Mouse (Mus musculus): ENCODE data around the gene Lsm10. TPM values are rescaled to one million over a fixed set of nuclear protein-coding genes. Genes with fewer than 3 reads are reported as not detected.
"Not testable (repeated sequence)": the region's sequence is repeated elsewhere in the genome, so short reads cannot be mapped to it uniquely, and the experiment has no call there.

The Lsm10 gene
- polyA plus RNA-seq, 1 experiment from 2014 or later: 52.4 TPM

GRCm38 (mm10) chr4:126090848-126091124 is 5.6 kb upstream of the Lsm10 start:
- no peaks in the 10 kb centered on the region for H3K36me3 ChIP-seq (ENCODE audit: control insufficient read depth, insufficient read depth, low read length)
- H3K4me1 ChIP-seq (ENCODE audit: control insufficient read depth, insufficient read depth, low read length): no peaks in the 10 kb centered on the region
- no peak overlapping the region for H3K9ac ChIP-seq (ENCODE audit: low read length)
- no peak overlapping the region for H3K4me3 ChIP-seq (replicated peaks; ENCODE audit: low read length)
- H3K27me3 ChIP-seq (ENCODE audit: control insufficient read depth, insufficient read depth, low read length): no peaks in the 10 kb centered on the region
- no peak for ATAC-seq (ENCODE audit: insufficient read depth, low FRiP score)
- 63% methylated on average over 4 of the region's 4 CpGs for WGBS
- no peaks in the 10 kb centered on the region for H3K9me3 ChIP-seq (replicated peaks; ENCODE audit: control insufficient read depth, low read length)
- H3K4me2 ChIP-seq (ENCODE audit: low read depth, low read length): no peak overlapping the region
- H3K27ac ChIP-seq (ENCODE audit: low read length): no peak overlapping the region

GRCm38 (mm10) chr4:126091873-126092272 is 4.5 kb upstream of the Lsm10 start:
- ATAC-seq (ENCODE audit: insufficient read depth, low FRiP score): no peak
- Histone ChIP-seq H3K9me3 (replicated peaks; ENCODE audit: control insufficient read depth, low read length) (no peaks in the 10 kb centered on the region), H3K36me3 (ENCODE audit: control insufficient read depth, insufficient read depth, low read length) (no peaks in the 10 kb centered on the region), H3K4me3 (replicated peaks; ENCODE audit: low read length) (no peak overlapping the region), H3K27me3 (ENCODE audit: control insufficient read depth, insufficient read depth, low read length) (no peaks in the 10 kb centered on the region), H3K9ac (ENCODE audit: low read length) (no peak overlapping the region), H3K4me1 (ENCODE audit: control insufficient read depth, insufficient read depth, low read length) (no peaks in the 10 kb centered on the region; the same call in 1 of the 2 replicates), H3K27ac (ENCODE audit: low read length) (no peak overlapping the region), H3K4me2 (ENCODE audit: low read depth, low read length) (no peak overlapping the region)
- WGBS: 75% methylated on average over 8 of the region's 8 CpGs

- not testable (repeated sequence) for H3K27me3 ChIP-seq (ENCODE audit: control insufficient read depth, insufficient read depth, low read length); ATAC-seq (ENCODE audit: insufficient read depth, low FRiP score); H3K27ac ChIP-seq (ENCODE audit: low read length); H3K9me3 ChIP-seq (replicated peaks; ENCODE audit: control insufficient read depth, low read length); H3K36me3 ChIP-seq (ENCODE audit: control insufficient read depth, insufficient read depth, low read length); H3K4me2 ChIP-seq (ENCODE audit: low read depth, low read length); H3K9ac ChIP-seq (ENCODE audit: low read length)
- Histone ChIP-seq H3K4me1 (ENCODE audit: control insufficient read depth, insufficient read depth, low read length) (peaks cover 13% of the 10 kb centered on the region), H3K4me3 (replicated peaks; ENCODE audit: low read length) (peak overlapping the region; percentile 69)
- 57% methylated on average over 14 of the region's 14 CpGs for WGBS
Measured at GRCm38 (mm10) chr4:126095622-126096430, 597 bp upstream of the Lsm10 start.

- no peaks in the 10 kb centered on the region for H3K9me3 ChIP-seq (replicated peaks; ENCODE audit: control insufficient read depth, low read length)
- no peaks in the 10 kb centered on the region for H3K27me3 ChIP-seq (ENCODE audit: control insufficient read depth, insufficient read depth, low read length)
- H3K4me3 ChIP-seq (replicated peaks; ENCODE audit: low read length): no peak overlapping the region
- WGBS: 90% methylated on average over 20 of the region's 20 CpGs
- H3K9ac ChIP-seq (ENCODE audit: low read length): no peak overlapping the region
- H3K36me3 ChIP-seq (ENCODE audit: control insufficient read depth, insufficient read depth, low read length): peaks cover 5% of the 10 kb centered on the region; the same call in 1 of the 2 replicates
- no peak overlapping the region for H3K4me2 ChIP-seq (ENCODE audit: low read depth, low read length)
- H3K4me1 ChIP-seq (ENCODE audit: control insufficient read depth, insufficient read depth, low read length): peaks cover 21% of the 10 kb centered on the region
- no peak overlapping the region for H3K27ac ChIP-seq (ENCODE audit: low read length)
- ATAC-seq (ENCODE audit: insufficient read depth, low FRiP score): no peak
Measured at GRCm38 (mm10) chr4:126097711-126098253, 1.4 kb downstream of the Lsm10 start.

- Histone ChIP-seq H3K4me2 (ENCODE audit: low read depth, low read length) (no peak overlapping the region), H3K9me3 (replicated peaks; ENCODE audit: control insufficient read depth, low read length) (no peaks in the 10 kb centered on the region), H3K36me3 (ENCODE audit: control insufficient read depth, insufficient read depth, low read length) (peaks cover 5% of the 10 kb centered on the region; the same call in 1 of the 2 replicates), H3K27me3 (ENCODE audit: control insufficient read depth, insufficient read depth, low read length) (no peaks in the 10 kb centered on the region), H3K27ac (ENCODE audit: low read length) (peak overlapping the region; percentile 49; the same call in 1 of the 2 replicates), H3K4me1 (ENCODE audit: control insufficient read depth, insufficient read depth, low read length) (peaks cover 25% of the 10 kb centered on the region), H3K4me3 (replicated peaks; ENCODE audit: low read length) (no peak overlapping the region), H3K9ac (ENCODE audit: low read length) (no peak overlapping the region)
- 85% methylated on average over 3 of the region's 3 CpGs for WGBS
- no peak for ATAC-seq (ENCODE audit: insufficient read depth, low FRiP score)
Measured at GRCm38 (mm10) chr4:126099365-126099764, 2.9 kb downstream of the Lsm10 start.

GRCm38 (mm10) chr4:126100764-126101163 is 4.3 kb downstream of the Lsm10 start:
- Histone ChIP-seq H3K36me3 (ENCODE audit: control insufficient read depth, insufficient read depth, low read length) (peaks cover 5% of the 10 kb centered on the region; the same call in 1 of the 2 replicates), H3K9me3 (replicated peaks; ENCODE audit: control insufficient read depth, low read length) (no peaks in the 10 kb centered on the region), H3K4me1 (ENCODE audit: control insufficient read depth, insufficient read depth, low read length) (peaks cover 39% of the 10 kb centered on the region), H3K27me3 (ENCODE audit: control insufficient read depth, insufficient read depth, low read length) (no peaks in the 10 kb centered on the region), H3K27ac (ENCODE audit: low read length) (no peak overlapping the region), H3K4me3 (replicated peaks; ENCODE audit: low read length) (no peak overlapping the region), H3K9ac (ENCODE audit: low read length) (no peak overlapping the region), H3K4me2 (ENCODE audit: low read depth, low read length) (no peak overlapping the region)
- 83% methylated on average over 3 of the region's 3 CpGs for WGBS
- no peak for ATAC-seq (ENCODE audit: insufficient read depth, low FRiP score)

GRCm38 (mm10) chr4:126102061-126102841 is 5.8 kb downstream of the Lsm10 start:
- H3K9me3 ChIP-seq (replicated peaks; ENCODE audit: control insufficient read depth, low read length): no peaks in the 10 kb centered on the region
- peaks cover 40% of the 10 kb centered on the region for H3K4me1 ChIP-seq (ENCODE audit: control insufficient read depth, insufficient read depth, low read length)
- H3K27me3 ChIP-seq (ENCODE audit: control insufficient read depth, insufficient read depth, low read length): no peaks in the 10 kb centered on the region
- peak overlapping the region; percentile 63 for H3K9ac ChIP-seq (ENCODE audit: low read length)
- H3K4me3 ChIP-seq (replicated peaks; ENCODE audit: low read length): peak overlapping the region; percentile 82; the same call in 1 of the 2 replicates
- H3K27ac ChIP-seq (ENCODE audit: low read length): peak overlapping the region; percentile 96
- WGBS: 38% methylated on average over 7 of the region's 7 CpGs
- peaks cover 5% of the 10 kb centered on the region; the same call in 1 of the 2 replicates for H3K36me3 ChIP-seq (ENCODE audit: control insufficient read depth, insufficient read depth, low read length)
- H3K4me2 ChIP-seq (ENCODE audit: low read depth, low read length): peak overlapping the region; percentile 88
- no peak for ATAC-seq (ENCODE audit: insufficient read depth, low FRiP score)

- H3K27me3 ChIP-seq (ENCODE audit: control insufficient read depth, insufficient read depth, low read length): no peaks in the 10 kb centered on the region
Measured at GRCm38 (mm10) chr4:126103057-126103581, 6.7 kb downstream of the Lsm10 start.

More at GRCm38 (mm10) chr4:126103057-126103581, 6.7 kb downstream of the Lsm10 start:
- Histone ChIP-seq H3K4me3 (replicated peaks; ENCODE audit: low read length) (peak overlapping the region; percentile 82), H3K27ac (ENCODE audit: low read length) (peak overlapping the region; percentile 96), H3K4me1 (ENCODE audit: control insufficient read depth, insufficient read depth, low read length) (peaks cover 43% of the 10 kb centered on the region), H3K4me2 (ENCODE audit: low read depth, low read length) (peak overlapping the region; percentile 88), H3K9me3 (replicated peaks; ENCODE audit: control insufficient read depth, low read length) (no peaks in the 10 kb centered on the region), H3K9ac (ENCODE audit: low read length) (peak overlapping the region; percentile 63), H3K36me3 (ENCODE audit: control insufficient read depth, insufficient read depth, low read length) (peaks cover 4% of the 10 kb centered on the region; the same call in 1 of the 2 replicates)
- WGBS: 2% methylated on average over 15 of the region's 15 CpGs
- ATAC-seq (ENCODE audit: insufficient read depth, low FRiP score): peak; percentile 83

Data from stomach, embryonic 16.5 days (tissue).